In genomic region chr8:117198141-117198935, GRCm38 (mm10) we compare ENCODE assay signal across 9 mouse cellular contexts. TPM values are rescaled to one million over a fixed set of nuclear protein-coding genes. Genes with fewer than 3 reads are reported as not detected.
A peak's percentile ranks its signal among the peaks of the same experiment; 100 is the strongest.
DNase-seq lines count a peak whose midpoint lies in the region; ATAC-seq and TF ChIP-seq lines count a peak whose summit lies in the region.
"Had no signal": no experiment of that assay in that cellular context is flagged by ENCODE, and none has a peak within 500 bp of the region (broad histone marks: within the 10 kb centered on the region; RNA-seq: fewer than 3 reads in every experiment).

No protein-coding gene starts in this region.

- H3K4me1 ChIP-seq in G1E (ENCODE audit: insufficient read depth, low read depth, low read length): peaks cover 36% of the 10 kb centered on the region
- H3K4me1 ChIP-seq in hindbrain, embryonic 13.5 days (replicated peaks): peaks cover 18% of the 10 kb centered on the region

- H3K4me3 ChIP-seq in G1E (ENCODE audit: low read depth, low read length): no peak overlapping the region
- H3K4me3 ChIP-seq in hindbrain, embryonic 13.5 days: no peak overlapping the region
- H3K4me3 ChIP-seq: myocyte had no signal

- peak; percentile 76 for ATAC-seq in G1E (ENCODE audit: extremely low read depth, insufficient number of reproducible peaks, low FRiP score, poor library complexity, severe bottlenecking)
- peak; percentile 83 for ATAC-seq in hindbrain, embryonic 13.5 days (ENCODE audit: low FRiP score)

- H3K4me2 ChIP-seq in hindbrain, embryonic 13.5 days: peak overlapping the region; percentile 31

- H3K9ac ChIP-seq in hindbrain, embryonic 13.5 days: no peak overlapping the region

- no peak for TF ChIP-seq POLR2A in brain, embryonic 14.5 days (IDR thresholded peaks at IDR 0.05; ENCODE audit: borderline replicate concordance, extremely low read depth, insufficient read depth, insufficient read length, poor library complexity, severe bottlenecking)

- H3K36me3 ChIP-seq in G1E (replicated peaks): peaks cover 95% of the 10 kb centered on the region
- peaks cover 56% of the 10 kb centered on the region for H3K36me3 ChIP-seq in hindbrain, embryonic 13.5 days

- peak; percentile 37 for DNase-seq in G1E (ENCODE audit: low spot score)
- peak; percentile 90 for DNase-seq in brain, embryonic 14.5 days (ENCODE audit: low read depth)
- DNase-seq in frontal cortex, adult 2 months (ENCODE audit: extremely low spot score in 1 of 2, low spot score in 1 of 2): peak; percentile 55 to 81
- DNase-seq in layer of hippocampus, postnatal 14 days (ENCODE audit: low spot score in 2 of 2): peak; percentile 41 to 79
- DNase-seq in lung, postnatal 10 days: peak; percentile 92
- DNase-seq in retina, embryonic 14.5 days (ENCODE audit: low spot score): peak; percentile 17
- DNase-seq in thymus, postnatal 4 days: peak; percentile 68

- no peak for TF ChIP-seq CTCF in G1E (IDR thresholded peaks at IDR 0.05; ENCODE audit: low read depth, low read length)
- peak; percentile 49; the same call in 1 of the 2 replicates for TF ChIP-seq CTCF in brain, embryonic 14.5 days (IDR thresholded peaks at IDR 0.05; ENCODE audit: borderline replicate concordance, extremely low read depth, insufficient read depth, insufficient read length)

- no peaks in the 10 kb centered on the region for H3K27me3 ChIP-seq in G1E (ENCODE audit: insufficient read depth, low read length)
- no peaks in the 10 kb centered on the region for H3K27me3 ChIP-seq in hindbrain, embryonic 13.5 days

- peak overlapping the region; percentile 60 for H3K27ac ChIP-seq in hindbrain, embryonic 13.5 days

- 49% methylated on average over 20 of the region's 20 CpGs for WGBS in hindbrain, embryonic 13.5 days

- H3K9me3 ChIP-seq in G1E (replicated peaks): no peaks in the 10 kb centered on the region
- H3K9me3 ChIP-seq in hindbrain, embryonic 13.5 days: no peaks in the 10 kb centered on the region

RNA-seq across cellular contexts. Expression of gene Gan, which starts 40.4 kb away (rescaled TPM):
- total RNA-seq in G1E (2014; fragmentation: Nextera tagmentation) (10.1 and 11.7 TPM in 2 replicates), G1E (2017) (3.7 and 5.0 TPM in 2 replicates)
- 1.4 and 1.8 TPM in 2 replicates for polyA plus RNA-seq in G1E (2012)
- polyA plus RNA-seq in brain, embryonic 14.5 days (2012; rRNA removed): 8.0 and 10.5 TPM in 2 replicates
- polyA plus RNA-seq in frontal cortex, adult 2 months (2012; rRNA removed): 8.1 and 8.6 TPM in 2 replicates
- 3.5 TPM in 2 replicates for polyA plus RNA-seq in hindbrain, embryonic 13.5 days (2015; fragmentation: Nextera tagmentation; extraction: Ambion mirVana)
- total RNA-seq in layer of hippocampus, postnatal 14 days (2021): 10 to 100 TPM; 17.6 to 18.6 TPM

RNA-seq across cellular contexts. Expression of gene Cmip, which starts 58.5 kb away (rescaled TPM):
- total RNA-seq in G1E (2014; fragmentation: Nextera tagmentation) (78.4 and 88.8 TPM in 2 replicates), G1E (2017) (5.7 and 5.8 TPM in 2 replicates)
- polyA plus RNA-seq in G1E (2012): 63.4 and 65.3 TPM in 2 replicates
- polyA plus RNA-seq in brain, embryonic 14.5 days (2012; rRNA removed): 140 and 205 TPM in 2 replicates
- polyA plus RNA-seq in frontal cortex, adult 2 months (2012; rRNA removed): 140 and 159 TPM in 2 replicates
- 87.3 and 90.2 TPM in 2 replicates for polyA plus RNA-seq in hindbrain, embryonic 13.5 days (2015; fragmentation: Nextera tagmentation; extraction: Ambion mirVana)
- total RNA-seq in layer of hippocampus, postnatal 14 days (2021): 100 to 1,000 TPM; 330 to 332 TPM

Comparison
In these comparisons a context has a peak if more than half of its experiments do, and no peak if none do; other contexts are left out.
1. DNase-seq: peak in every context shown above with its lines; median percentile 92 in lung, postnatal 10 days; 90 in brain, embryonic 14.5 days; 68 in frontal cortex, adult 2 months; 68 in thymus, postnatal 4 days; 60 in layer of hippocampus, postnatal 14 days; 37 in G1E; 17 in retina, embryonic 14.5 days.